Mouse (Mus musculus): ENCODE data around the gene Tet3. TPM values are rescaled to one million over a fixed set of nuclear protein-coding genes. Genes with fewer than 3 reads are reported as not detected.
A peak's percentile ranks its signal among the peaks of the same experiment; 100 is the strongest.

Gene Tet3
- total and polyA plus RNA-seq, 2 experiments from 2014 or later = 30.8 to 41.9 TPM

DNA sequence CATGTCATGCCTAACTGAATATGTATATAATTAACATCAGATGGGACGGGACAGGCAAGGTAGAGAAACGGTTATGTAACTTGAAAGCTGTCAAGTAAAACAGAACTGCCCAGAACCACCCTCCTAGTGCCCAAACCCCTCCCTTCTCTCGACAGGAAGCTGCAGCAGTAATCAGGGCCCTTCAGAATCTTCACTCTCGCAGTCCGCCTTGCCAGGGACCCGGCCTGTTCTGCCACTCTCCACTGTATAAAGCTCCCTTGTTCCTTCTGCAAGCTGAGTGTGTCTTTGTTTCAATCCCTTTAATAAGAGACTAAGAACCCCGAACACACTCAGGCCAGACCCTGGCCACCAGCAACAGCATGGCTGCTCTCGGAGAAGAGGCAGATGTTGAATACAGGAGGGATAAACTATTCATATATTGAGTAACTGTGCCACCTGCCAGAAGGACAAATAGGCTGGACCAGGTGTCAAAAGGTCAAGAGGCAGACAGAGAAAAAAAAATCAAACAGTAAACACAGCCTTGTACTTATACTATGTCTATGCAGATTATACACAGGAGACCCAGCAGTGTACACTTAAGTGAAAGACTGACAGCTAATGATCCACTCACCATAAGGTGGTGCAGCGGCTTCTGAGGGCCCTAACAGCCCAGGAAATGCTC is 48.7 kb downstream of the Tet3 start:
- H3K9me3 ChIP-seq (ENCODE audit: low read length) = no peaks in the 10 kb centered on the region
- peak overlapping the region; percentile 36; the same call in 1 of the 2 replicates for H3K27ac ChIP-seq
- H3K4me2 ChIP-seq (ENCODE audit: low read depth, low read length) = no peak overlapping the region
- peak; percentile 35 for DNase-seq (ENCODE audit: low spot score)
- no peak for TF ChIP-seq CTCF (IDR thresholded peaks at IDR 0.05; ENCODE audit: low read depth)
- no peak overlapping the region for H3K4me3 ChIP-seq (ENCODE audit: low read length)
- ATAC-seq = peak; percentile 66
- H3K27me3 ChIP-seq (ENCODE audit: insufficient read depth, low read length) = no peaks in the 10 kb centered on the region
- H3K36me3 ChIP-seq (ENCODE audit: insufficient read depth, low read length) = peaks cover 3% of the 10 kb centered on the region; the same call in 1 of the 2 replicates
- WGBS = 44% methylated on average over 9 of the region's 9 CpGs
- no peak overlapping the region for H3K9ac ChIP-seq (replicated peaks; ENCODE audit: low read length)
- peaks cover 20% of the 10 kb centered on the region for H3K4me1 ChIP-seq (ENCODE audit: insufficient read depth, low read length)

DNA sequence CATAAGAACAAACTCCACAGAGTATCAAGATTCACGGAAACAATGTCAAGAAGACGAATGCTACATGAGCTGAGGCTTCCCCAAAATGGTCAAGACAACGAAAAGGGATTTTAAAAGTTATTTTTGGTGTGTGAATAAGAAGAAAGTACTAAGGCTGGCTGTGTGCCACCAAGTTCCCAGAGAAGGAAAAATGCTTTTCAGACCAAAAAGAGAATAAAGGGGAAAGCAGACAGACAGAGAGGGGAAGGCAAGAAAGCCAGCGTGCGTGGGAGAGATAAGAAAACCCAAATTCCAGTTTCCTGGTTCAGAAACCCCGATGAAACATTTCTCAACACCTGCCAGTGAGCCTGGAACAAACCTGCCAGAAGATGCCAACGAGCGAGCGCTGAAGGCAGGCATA is 50.4 kb downstream of the Tet3 start:
- DNase-seq (ENCODE audit: low spot score) = no peak
- no peak overlapping the region for H3K4me3 ChIP-seq (ENCODE audit: low read length)
- ATAC-seq = no peak
- no peak overlapping the region for H3K27ac ChIP-seq
- H3K36me3 ChIP-seq (ENCODE audit: insufficient read depth, low read length) = peaks cover 10% of the 10 kb centered on the region; the same call in 1 of the 2 replicates
- peaks cover 20% of the 10 kb centered on the region for H3K4me1 ChIP-seq (ENCODE audit: insufficient read depth, low read length)
- H3K4me2 ChIP-seq (ENCODE audit: low read depth, low read length) = no peak overlapping the region
- TF ChIP-seq CTCF (IDR thresholded peaks at IDR 0.05; ENCODE audit: low read depth) = no peak
- no peaks in the 10 kb centered on the region for H3K9me3 ChIP-seq (ENCODE audit: low read length)
- no peaks in the 10 kb centered on the region for H3K27me3 ChIP-seq (ENCODE audit: insufficient read depth, low read length)
- H3K9ac ChIP-seq (replicated peaks; ENCODE audit: low read length) = no peak overlapping the region
- WGBS = 75% methylated on average over 9 of the region's 9 CpGs

GRCm38 (mm10) chr6:83405511-83406064 is 53.3 kb downstream of the Tet3 start:
- no peak overlapping the region for H3K9ac ChIP-seq (replicated peaks; ENCODE audit: low read length)
- H3K36me3 ChIP-seq (ENCODE audit: insufficient read depth, low read length) = peaks cover 27% of the 10 kb centered on the region
- DNase-seq (ENCODE audit: low spot score) = no peak
- no peak overlapping the region for H3K4me3 ChIP-seq (ENCODE audit: low read length)
- H3K27ac ChIP-seq = 0 out of 2 replicates have a peak overlapping the region, but pooled peaks have one; percentile 11
- no peak overlapping the region for H3K4me2 ChIP-seq (ENCODE audit: low read depth, low read length)
- H3K27me3 ChIP-seq (ENCODE audit: insufficient read depth, low read length) = no peaks in the 10 kb centered on the region
- H3K4me1 ChIP-seq (ENCODE audit: insufficient read depth, low read length) = peaks cover under 1% of the 10 kb centered on the region; the same call in 1 of the 2 replicates
- ATAC-seq = no peak
- H3K9me3 ChIP-seq (ENCODE audit: low read length) = no peaks in the 10 kb centered on the region
- 83% methylated on average over 7 of the region's 7 CpGs for WGBS
- no peak for TF ChIP-seq CTCF (IDR thresholded peaks at IDR 0.05; ENCODE audit: low read depth)

DNA sequence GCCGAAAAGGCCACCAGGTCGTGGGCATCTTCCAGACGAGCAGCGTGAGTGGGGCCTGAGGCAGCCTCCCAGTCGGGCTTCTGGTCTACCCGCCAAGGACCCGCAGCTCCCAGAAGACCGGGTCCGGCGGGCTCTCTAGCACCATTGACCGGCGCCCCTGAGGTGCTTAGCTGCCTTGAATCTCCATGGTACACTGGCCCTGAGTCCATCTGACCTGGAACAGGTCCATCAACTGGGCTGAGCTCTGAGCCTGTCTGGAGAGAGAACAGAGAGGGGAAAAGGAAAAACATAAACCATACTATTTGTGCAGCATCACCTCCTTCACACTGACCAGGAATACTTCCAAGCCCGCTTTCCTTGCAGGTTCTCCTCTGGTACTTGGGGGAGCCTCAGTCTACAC is 54.3 kb downstream of the Tet3 start:
- Histone ChIP-seq H3K4me1 (ENCODE audit: insufficient read depth, low read length) (no peaks in the 10 kb centered on the region), H3K9me3 (ENCODE audit: low read length) (no peaks in the 10 kb centered on the region), H3K27ac (no peak overlapping the region), H3K4me3 (ENCODE audit: low read length) (no peak overlapping the region), H3K27me3 (ENCODE audit: insufficient read depth, low read length) (no peaks in the 10 kb centered on the region), H3K9ac (replicated peaks; ENCODE audit: low read length) (no peak overlapping the region), H3K36me3 (ENCODE audit: insufficient read depth, low read length) (peaks cover 27% of the 10 kb centered on the region), H3K4me2 (ENCODE audit: low read depth, low read length) (no peak overlapping the region)
- 94% methylated on average over 13 of the region's 13 CpGs for WGBS
- no peak for ATAC-seq
- DNase-seq (ENCODE audit: low spot score) = no peak
- no peak for TF ChIP-seq CTCF (IDR thresholded peaks at IDR 0.05; ENCODE audit: low read depth)

DNA sequence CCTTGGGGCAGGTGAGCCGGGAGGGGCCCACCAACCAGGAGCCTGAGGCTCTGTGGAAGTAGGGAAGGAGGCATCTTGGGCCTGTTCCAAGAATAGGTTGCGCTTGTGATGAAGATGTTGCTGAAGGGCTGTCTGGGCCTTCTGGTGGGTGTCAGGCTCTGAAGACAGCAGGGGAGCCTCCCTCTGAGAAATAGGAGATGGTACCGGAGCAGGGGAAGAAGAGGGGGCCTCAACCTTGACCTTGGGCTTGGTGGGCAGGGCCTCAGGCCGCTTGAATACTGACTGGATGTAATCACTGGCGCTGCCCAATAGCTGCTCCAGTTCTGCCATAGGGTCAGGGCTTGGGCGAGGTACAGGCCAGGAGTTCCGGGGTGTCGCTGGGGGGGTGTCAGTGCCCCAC is 55.4 kb downstream of the Tet3 start:
- Histone ChIP-seq H3K9me3 (ENCODE audit: low read length) (no peaks in the 10 kb centered on the region), H3K9ac (replicated peaks; ENCODE audit: low read length) (no peak overlapping the region), H3K4me3 (ENCODE audit: low read length) (no peak overlapping the region), H3K27me3 (ENCODE audit: insufficient read depth, low read length) (no peaks in the 10 kb centered on the region), H3K27ac (no peak overlapping the region), H3K4me2 (ENCODE audit: low read depth, low read length) (no peak overlapping the region), H3K4me1 (ENCODE audit: insufficient read depth, low read length) (no peaks in the 10 kb centered on the region), H3K36me3 (ENCODE audit: insufficient read depth, low read length) (peaks cover 27% of the 10 kb centered on the region)
- WGBS = 91% methylated on average over 8 of the region's 8 CpGs
- DNase-seq (ENCODE audit: low spot score) = no peak
- ATAC-seq = no peak
- no peak for TF ChIP-seq CTCF (IDR thresholded peaks at IDR 0.05; ENCODE audit: low read depth)

GRCm38 (mm10) chr6:83399790-83400189 is 59.1 kb downstream of the Tet3 start:
- H3K27me3 ChIP-seq (ENCODE audit: insufficient read depth, low read length) = no peaks in the 10 kb centered on the region
- H3K36me3 ChIP-seq (ENCODE audit: insufficient read depth, low read length) = peaks cover 47% of the 10 kb centered on the region
- 85% methylated on average over 3 of the region's 3 CpGs for WGBS
- no peak overlapping the region for H3K27ac ChIP-seq
- no peak overlapping the region for H3K4me2 ChIP-seq (ENCODE audit: low read depth, low read length)
- no peaks in the 10 kb centered on the region for H3K9me3 ChIP-seq (ENCODE audit: low read length)
- no peak overlapping the region for H3K9ac ChIP-seq (replicated peaks; ENCODE audit: low read length)
- TF ChIP-seq CTCF (IDR thresholded peaks at IDR 0.05; ENCODE audit: low read depth) = no peak
- DNase-seq (ENCODE audit: low spot score) (no peak), ATAC-seq (no peak)
- no peaks in the 10 kb centered on the region for H3K4me1 ChIP-seq (ENCODE audit: insufficient read depth, low read length)
- H3K4me3 ChIP-seq (ENCODE audit: low read length) = no peak overlapping the region

DNA sequence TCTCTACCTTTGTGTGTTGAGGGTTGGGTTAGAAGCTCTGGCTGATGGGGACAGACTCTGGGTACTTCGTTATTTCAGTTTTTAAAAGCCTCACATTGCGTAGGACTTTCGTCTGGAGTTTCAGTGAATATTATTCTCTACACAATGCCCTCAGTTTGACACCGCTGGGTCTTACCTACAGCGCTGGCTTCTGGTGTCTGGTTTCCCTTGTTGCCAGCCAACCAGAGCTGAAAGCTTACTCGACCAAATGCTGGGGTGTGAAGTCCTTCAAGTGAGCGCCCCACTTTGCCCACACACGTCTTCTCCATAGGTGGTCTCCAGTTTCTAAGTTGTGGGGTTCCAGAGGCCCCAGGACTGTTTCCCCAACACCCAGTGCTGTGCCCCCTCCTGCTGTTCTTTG is 61.2 kb downstream of the Tet3 start:
- H3K36me3 ChIP-seq (ENCODE audit: insufficient read depth, low read length) = peaks cover 41% of the 10 kb centered on the region
- no peaks in the 10 kb centered on the region for H3K9me3 ChIP-seq (ENCODE audit: low read length)
- no peaks in the 10 kb centered on the region for H3K4me1 ChIP-seq (ENCODE audit: insufficient read depth, low read length)
- WGBS = 80% methylated on average over 8 of the region's 8 CpGs
- DNase-seq (ENCODE audit: low spot score) = no peak
- ATAC-seq = no peak
- no peak overlapping the region for H3K27ac ChIP-seq
- H3K4me3 ChIP-seq (ENCODE audit: low read length) = no peak overlapping the region
- H3K9ac ChIP-seq (replicated peaks; ENCODE audit: low read length) = no peak overlapping the region
- H3K4me2 ChIP-seq (ENCODE audit: low read depth, low read length) = no peak overlapping the region
- H3K27me3 ChIP-seq (ENCODE audit: insufficient read depth, low read length) = no peaks in the 10 kb centered on the region
- TF ChIP-seq CTCF (IDR thresholded peaks at IDR 0.05; ENCODE audit: low read depth) = no peak
